Mouse (Mus musculus): ENCODE data around the gene Pld2.

GRCm38 (mm10) chr11:70562995-70563469 lies 23.2 kb downstream of the Pld2 start:
- TF ChIP-seq CTCF (IDR thresholded peaks at IDR 0.05; ENCODE audit: extremely low read depth, insufficient read depth, insufficient read length, insufficient replicate concordance) = no peak
- TF ChIP-seq POLR2A (IDR thresholded peaks at IDR 0.05; ENCODE audit: low read depth, low read length) = no peak
